Mouse (Mus musculus): Measurements from ENCODE around the gene Meaf6. TPM values are rescaled to one million over a fixed set of nuclear protein-coding genes. Genes with fewer than 3 reads are reported as not detected.

The Meaf6 gene
- total RNA-seq, 1 experiment from 2014 or later = 17.3 TPM

DNA sequence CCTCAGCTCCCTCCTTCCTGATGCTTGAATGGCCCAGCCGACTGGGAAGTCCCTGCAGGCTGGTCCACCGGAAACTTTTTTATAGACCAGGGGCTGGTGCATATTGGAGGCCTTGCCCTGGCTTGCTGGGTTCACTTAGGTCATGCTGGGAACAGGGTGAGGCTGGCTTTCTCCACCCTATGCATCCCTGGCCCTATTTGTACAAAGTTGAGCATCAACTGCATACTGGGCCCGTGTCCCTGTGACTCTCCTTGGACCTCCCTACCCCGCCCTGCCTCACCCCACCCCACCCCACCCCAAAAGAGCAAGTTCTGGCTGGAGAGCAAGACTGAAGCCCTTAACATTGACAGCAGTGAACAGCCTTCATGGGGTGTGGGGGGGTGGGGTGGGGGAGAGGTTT lies 49.3 kb downstream of the Meaf6 start:
- no peak for ATAC-seq (replicated peaks; ENCODE audit: insufficient number of reproducible peaks, low FRiP score, low TSS enrichment, poor library complexity, severe bottlenecking)

GRCm38 (mm10) chr4:125134631-125135030 lies 49.7 kb downstream of the Meaf6 start:
- ATAC-seq (replicated peaks; ENCODE audit: insufficient number of reproducible peaks, low FRiP score, low TSS enrichment, poor library complexity, severe bottlenecking) = no peak

- no peak for ATAC-seq (replicated peaks; ENCODE audit: insufficient number of reproducible peaks, low FRiP score, low TSS enrichment, poor library complexity, severe bottlenecking)
Measured at GRCm38 (mm10) chr4:125135076-125135855, 50.3 kb downstream of the Meaf6 start.

GRCm38 (mm10) chr4:125136303-125136888 lies 51.5 kb downstream of the Meaf6 start:
- no peak for ATAC-seq (replicated peaks; ENCODE audit: insufficient number of reproducible peaks, low FRiP score, low TSS enrichment, poor library complexity, severe bottlenecking)

DNA sequence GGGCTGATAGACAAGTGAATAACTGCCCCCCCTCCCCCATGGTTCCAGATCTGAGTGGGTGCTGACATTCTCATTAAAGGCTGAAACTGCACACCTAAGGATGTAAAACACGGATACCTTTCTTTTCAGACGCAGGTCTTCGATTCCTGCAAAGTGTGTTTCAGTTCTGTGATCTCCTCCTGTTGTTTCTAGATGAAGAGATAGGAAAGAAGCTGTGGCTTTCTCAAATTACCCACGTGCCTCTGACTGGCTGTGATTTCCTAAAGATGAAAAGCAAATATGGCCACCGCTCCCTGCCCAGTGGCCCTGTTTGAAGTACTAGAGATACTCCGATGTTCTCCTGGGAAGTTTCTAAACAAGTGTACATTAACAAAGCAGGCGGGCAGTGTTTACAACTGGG lies 53.4 kb downstream of the Meaf6 start:
- no peak for ATAC-seq (replicated peaks; ENCODE audit: insufficient number of reproducible peaks, low FRiP score, low TSS enrichment, poor library complexity, severe bottlenecking)

DNA sequence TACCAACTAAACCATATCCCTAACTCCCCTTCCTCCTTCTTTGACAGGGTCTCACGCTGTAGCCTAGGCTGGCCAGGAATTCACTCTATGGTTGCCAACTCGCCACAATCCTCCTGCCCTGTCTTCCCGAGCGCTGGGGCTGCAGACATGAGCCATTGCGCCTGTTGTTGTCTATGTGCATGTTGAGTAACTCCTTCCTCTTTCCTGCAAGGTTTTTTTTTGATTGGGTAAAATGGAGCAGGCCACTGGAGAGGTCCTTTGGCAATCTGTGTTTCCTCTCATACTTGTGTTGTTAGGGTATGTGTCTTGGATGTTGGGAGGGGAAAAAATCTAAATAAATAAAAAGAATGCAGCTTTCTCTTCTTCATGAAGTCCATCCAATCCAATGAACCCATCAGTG lies 59.3 kb downstream of the Meaf6 start:
- no peak; the same call in 1 of the 2 replicates for ATAC-seq (replicated peaks; ENCODE audit: insufficient number of reproducible peaks, low FRiP score, low TSS enrichment, poor library complexity, severe bottlenecking)

DNA sequence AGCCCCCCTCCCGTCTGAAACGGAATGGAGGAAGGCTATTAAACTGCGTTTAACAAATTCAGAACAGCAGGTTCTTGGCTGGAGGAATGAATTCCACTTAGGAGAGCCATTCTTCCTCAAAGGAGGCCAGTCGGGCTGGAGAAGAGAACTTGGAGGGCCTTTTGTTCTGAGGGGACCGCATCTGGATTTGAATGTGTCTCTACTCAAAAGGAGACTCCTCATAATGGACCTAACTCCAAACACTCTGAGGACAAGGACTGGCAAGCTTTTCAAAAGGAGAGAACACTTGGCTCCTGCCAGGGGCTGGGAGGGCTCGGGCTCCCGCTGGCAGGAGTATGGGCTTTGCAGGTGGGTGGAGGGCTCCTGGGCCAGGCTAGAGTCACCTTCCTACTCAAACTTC lies 59.7 kb downstream of the Meaf6 start:
- no peak for ATAC-seq (replicated peaks; ENCODE audit: insufficient number of reproducible peaks, low FRiP score, low TSS enrichment, poor library complexity, severe bottlenecking)

GRCm38 (mm10) chr4:125145213-125145612 lies 60.3 kb downstream of the Meaf6 start:
- ATAC-seq (replicated peaks; ENCODE audit: insufficient number of reproducible peaks, low FRiP score, low TSS enrichment, poor library complexity, severe bottlenecking) = peak; percentile 85

- no peak for ATAC-seq (replicated peaks; ENCODE audit: insufficient number of reproducible peaks, low FRiP score, low TSS enrichment, poor library complexity, severe bottlenecking)
Measured at GRCm38 (mm10) chr4:125147970-125148369, 63.0 kb downstream of the Meaf6 start.

GRCm38 (mm10) chr4:125149460-125149859 lies 64.5 kb downstream of the Meaf6 start:
- ATAC-seq (replicated peaks; ENCODE audit: insufficient number of reproducible peaks, low FRiP score, low TSS enrichment, poor library complexity, severe bottlenecking) = no peak

DNA sequence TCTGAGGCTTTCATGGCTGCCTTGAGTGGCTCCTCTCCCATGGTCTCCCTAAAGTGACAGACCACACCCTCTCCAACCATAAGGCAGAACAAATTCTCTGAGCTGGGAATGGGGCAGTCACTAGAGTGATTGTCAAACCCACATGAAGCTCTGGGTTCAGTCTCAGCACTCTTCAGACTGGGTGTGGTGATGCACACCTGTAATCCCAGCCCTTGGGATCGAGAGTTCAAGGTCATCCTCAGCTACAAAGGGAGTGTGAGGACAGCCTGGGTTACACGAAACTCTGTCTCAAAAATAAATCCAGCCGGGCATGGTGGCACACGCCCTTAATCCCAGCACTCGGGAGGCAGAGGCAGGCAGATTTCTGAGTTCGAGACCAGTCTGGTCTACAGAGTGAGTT lies 67.5 kb downstream of the Meaf6 start:
- no peak for ATAC-seq (replicated peaks; ENCODE audit: insufficient number of reproducible peaks, low FRiP score, low TSS enrichment, poor library complexity, severe bottlenecking)

DNA sequence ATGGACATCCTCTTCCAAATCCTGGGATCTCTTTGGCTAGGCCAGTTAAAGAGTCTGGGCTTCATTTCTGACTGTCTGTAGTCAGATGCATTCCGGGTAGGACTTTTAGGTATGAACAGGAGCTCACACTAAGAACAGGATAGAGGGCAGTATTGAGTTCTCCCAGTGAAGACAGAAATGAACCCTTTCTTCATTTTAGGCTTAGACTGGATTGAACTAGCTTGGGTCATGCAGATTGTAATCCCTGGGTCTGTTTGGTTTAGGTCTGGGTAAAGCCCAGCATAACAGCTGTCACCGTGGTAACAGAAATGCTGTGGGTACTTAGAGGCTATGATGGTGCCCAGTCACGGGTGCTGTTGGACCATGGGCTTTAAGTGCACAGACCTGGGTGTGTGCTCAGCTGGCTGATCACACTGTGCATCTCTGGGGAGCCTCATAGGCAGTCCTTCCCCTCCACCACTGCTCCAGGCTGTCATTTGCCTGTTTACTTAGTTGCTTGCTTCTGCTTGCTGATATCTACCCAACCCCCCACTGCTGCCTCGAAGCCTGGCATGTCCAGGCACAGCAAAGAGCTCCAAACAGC lies 68.8 kb downstream of the Meaf6 start:
- no peak for ATAC-seq (replicated peaks; ENCODE audit: insufficient number of reproducible peaks, low FRiP score, low TSS enrichment, poor library complexity, severe bottlenecking)

- ATAC-seq (replicated peaks; ENCODE audit: insufficient number of reproducible peaks, low FRiP score, low TSS enrichment, poor library complexity, severe bottlenecking) = no peak
Measured at GRCm38 (mm10) chr4:125155646-125156045, 70.7 kb downstream of the Meaf6 start.

DNA sequence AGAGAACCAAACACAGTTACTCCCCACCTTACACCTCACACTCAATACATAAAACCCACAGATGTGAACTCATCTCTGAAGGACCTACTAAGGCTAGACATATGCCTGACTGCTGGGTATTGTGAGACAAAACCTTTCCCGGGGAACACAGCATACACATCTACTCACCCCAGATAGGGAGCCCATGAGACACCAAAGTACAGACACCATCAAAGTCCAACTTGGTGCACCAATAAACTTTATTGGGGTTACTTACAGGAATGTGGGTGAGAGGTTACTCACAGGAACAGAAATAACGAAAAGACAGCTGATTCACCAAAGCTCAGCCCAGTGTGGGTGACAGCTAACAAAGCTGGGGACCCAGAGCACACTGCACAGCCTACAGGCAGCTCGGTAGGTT lies 72.4 kb downstream of the Meaf6 start:
- ATAC-seq (replicated peaks; ENCODE audit: insufficient number of reproducible peaks, low FRiP score, low TSS enrichment, poor library complexity, severe bottlenecking) = no peak

DNA sequence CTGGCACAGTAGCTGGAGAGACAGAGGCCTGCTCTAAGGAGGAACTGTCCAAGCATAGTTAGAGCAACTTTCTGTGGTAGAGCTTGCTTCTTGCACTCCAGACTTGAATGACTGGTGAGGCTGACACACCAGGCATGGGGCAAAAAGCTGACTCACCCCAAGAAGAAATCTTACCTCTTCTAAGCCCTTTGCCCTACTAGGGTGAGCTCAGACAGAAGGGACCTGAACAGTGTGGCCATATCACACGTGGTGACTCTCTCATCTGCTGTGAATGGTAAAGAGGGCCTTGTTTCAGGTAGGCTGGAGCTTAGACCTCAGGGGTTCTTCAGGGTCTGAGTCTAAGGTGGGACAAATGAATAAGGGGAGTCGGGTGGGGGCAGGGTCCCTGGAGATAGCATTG lies 73.1 kb downstream of the Meaf6 start:
- no peak for ATAC-seq (replicated peaks; ENCODE audit: insufficient number of reproducible peaks, low FRiP score, low TSS enrichment, poor library complexity, severe bottlenecking)

DNA sequence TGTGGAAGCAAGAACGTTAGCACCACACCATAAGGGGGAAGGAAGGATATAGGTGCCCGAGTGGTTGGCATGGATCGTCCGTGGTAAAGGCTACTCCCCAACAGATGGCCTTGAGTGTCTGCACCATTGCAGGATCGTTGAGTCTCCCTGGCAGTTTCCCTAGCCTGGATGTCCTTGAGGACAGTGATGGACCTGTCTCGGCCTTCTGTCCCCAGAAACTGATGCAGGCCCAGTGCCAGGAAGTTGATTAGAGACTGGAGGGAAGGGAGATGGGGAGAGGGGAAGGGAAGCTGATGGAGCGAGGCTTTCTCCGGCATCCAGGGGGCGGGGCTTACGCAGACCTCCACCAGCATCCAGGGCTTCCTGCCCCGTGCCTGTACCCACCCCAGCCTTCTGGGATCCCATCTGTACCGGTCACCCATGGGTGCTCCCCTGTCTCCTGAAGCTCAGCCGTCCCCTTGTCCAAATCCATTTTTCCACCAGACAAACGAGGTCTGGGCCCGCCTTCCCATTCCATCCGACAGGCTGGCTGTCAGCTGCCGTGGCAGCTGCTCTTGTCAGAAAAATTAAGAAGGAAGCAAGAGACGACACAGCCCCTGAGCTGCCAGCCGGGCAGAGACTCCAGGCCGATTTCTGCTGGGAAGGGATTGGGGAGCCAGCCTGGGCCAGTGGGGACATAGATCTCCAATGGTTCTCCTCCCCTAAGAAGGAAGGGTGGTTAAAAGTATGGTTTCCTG lies 73.8 kb downstream of the Meaf6 start:
- ATAC-seq (replicated peaks; ENCODE audit: insufficient number of reproducible peaks, low FRiP score, low TSS enrichment, poor library complexity, severe bottlenecking) = no peak

DNA sequence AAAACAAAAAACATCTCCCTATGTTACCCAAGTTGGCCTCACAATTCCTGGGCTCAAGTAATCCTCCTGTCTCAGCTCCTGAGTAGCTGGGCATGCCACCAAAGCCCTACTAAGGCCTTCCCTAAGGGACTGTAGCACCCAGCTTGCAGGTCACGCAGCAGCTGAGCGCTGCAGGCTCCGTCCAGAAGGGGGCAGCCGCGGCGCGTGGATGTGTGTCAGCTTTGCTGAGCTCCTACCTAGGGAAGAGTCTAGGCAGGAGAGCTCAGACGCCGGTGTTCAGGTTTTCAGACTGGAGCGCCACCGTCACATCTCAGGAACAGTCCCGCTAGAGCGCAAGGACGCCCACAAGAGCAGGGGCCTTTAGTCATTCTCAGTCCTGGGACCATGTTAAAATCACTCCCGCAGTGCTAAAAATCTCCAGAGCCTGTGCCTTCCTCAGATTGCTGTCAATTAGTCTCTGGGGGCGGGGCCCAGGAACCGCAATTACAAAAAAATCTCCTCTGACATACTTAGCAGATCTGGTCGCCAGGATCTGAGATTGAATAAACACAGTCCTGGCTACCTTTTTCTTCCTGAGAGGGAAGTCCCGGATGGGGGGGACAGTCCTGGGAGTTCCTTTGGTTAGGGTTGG lies 75.5 kb downstream of the Meaf6 start:
- peak; percentile 81 for ATAC-seq (replicated peaks; ENCODE audit: insufficient number of reproducible peaks, low FRiP score, low TSS enrichment, poor library complexity, severe bottlenecking)

GRCm38 (mm10) chr4:125160951-125161331 lies 76.0 kb downstream of the Meaf6 start:
- no peak for ATAC-seq (replicated peaks; ENCODE audit: insufficient number of reproducible peaks, low FRiP score, low TSS enrichment, poor library complexity, severe bottlenecking)

DNA sequence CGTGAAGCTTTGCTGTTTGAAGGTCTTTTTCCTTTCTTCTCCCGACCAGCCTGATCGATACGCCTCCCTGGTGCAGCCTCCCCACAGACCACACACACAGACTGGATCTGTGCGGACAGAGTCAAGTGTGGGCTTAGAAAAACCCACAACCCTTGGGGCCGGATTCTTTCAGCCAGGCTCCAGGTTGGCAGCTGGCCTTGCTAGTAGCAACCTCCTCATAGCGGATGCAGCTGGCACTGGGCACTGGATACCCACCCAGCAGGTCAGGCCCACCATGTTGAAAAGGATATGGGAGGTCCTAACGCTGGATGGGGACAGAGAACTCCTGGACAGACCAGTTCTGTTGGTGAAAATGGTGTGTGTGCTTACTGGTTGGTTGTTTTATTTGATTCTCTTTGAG lies 76.5 kb downstream of the Meaf6 start:
- no peak for ATAC-seq (replicated peaks; ENCODE audit: insufficient number of reproducible peaks, low FRiP score, low TSS enrichment, poor library complexity, severe bottlenecking)
